Mouse (Mus musculus) midbrain, postnatal 0 days (tissue): ENCODE measurements around the gene Tnfrsf1a. TPM values are rescaled to one million over a fixed set of nuclear protein-coding genes. Genes with fewer than 3 reads are reported as not detected.

Source experiments
- ATAC-seq: fragments of 200-750 bp; cut with Nextera tagmentation; 2 replicates; pipeline ENCODE4 v1.8.0; 2017; ENCODE audit warnings: moderate number of reproducible peaks, mild to moderate bottlenecking, moderate TSS enrichment, moderate library complexity; ENCODE audit not compliant: low FRiP score
- DNase-seq: peaks from one replicate; pipeline ENCODE4 v3.0.0-alpha.2; 2015; ENCODE audit warnings: low spot score
- H3K27ac ChIP-seq: fragments of 300-500 bp; sonication (generic); 2 replicates; pipeline ENCODE4 v1.5.1; 2014; ENCODE audit warnings: low read depth, mild to moderate bottlenecking, low read length, mixed read lengths
- H3K27me3 ChIP-seq: fragments of 300-500 bp; sonication (generic); 2 replicates; pipeline ENCODE4 v1.6.1; 2014; ENCODE audit warnings: low read length, control low read depth, mixed read lengths; ENCODE audit not compliant: insufficient read depth
- H3K36me3 ChIP-seq: fragments of 300-500 bp; sonication (generic); 2 replicates; pipeline ENCODE4 v1.6.1; 2014; ENCODE audit warnings: low read length, control low read depth, mixed read lengths; ENCODE audit not compliant: insufficient read depth
- H3K4me1 ChIP-seq: fragments of 300-500 bp; sonication (generic); 2 replicates; pipeline ENCODE4 v1.6.1; 2014; ENCODE audit warnings: mild to moderate bottlenecking, control low read depth, antibody characterized with exemption, low read length, mixed read lengths; ENCODE audit not compliant: insufficient read depth
- H3K4me2 ChIP-seq: fragments of 300-500 bp; sonication (generic); 2 replicates; pipeline ENCODE4 v1.6.1; 2014; ENCODE audit warnings: low read depth, mild to moderate bottlenecking, low read length, mixed read lengths; ENCODE audit not compliant: poor library complexity, severe bottlenecking
- H3K4me3 ChIP-seq: fragments of 300-500 bp; sonication (generic); 2 replicates; pipeline ENCODE4 v1.5.1; 2014; ENCODE audit warnings: low read depth, mild to moderate bottlenecking, low read length, moderate library complexity
- H3K9ac ChIP-seq: fragments of 300-500 bp; sonication (generic); replicated peaks from 2 replicates; pipeline ENCODE4 v1.6.1; 2014; ENCODE audit warnings: mild to moderate bottlenecking, low read length, moderate library complexity, mixed read lengths; ENCODE audit not compliant: poor library complexity, severe bottlenecking
- H3K9me3 ChIP-seq: fragments of 300-500 bp; sonication (generic); 2 replicates; pipeline ENCODE4 v1.6.1; 2016; ENCODE audit warnings: low read length, control low read depth
- CTCF ChIP-seq: IDR thresholded peaks from 2 replicates; pipeline ENCODE4 v1.5.1; 2016; ENCODE audit warnings: antibody characterized with exemption, mild to moderate bottlenecking
- WGBS: fragments of 180-500 bp; shearing (Covaris S2); extraction: QIAGEN DNeasy Blood & Tissue Kit; methylation state at CpG from one replicate; pipeline ENCODE4 v1.1.7; 2014; 5-methylcytosine and 5-hydroxymethylcytosine counted together
- polyA plus RNA-seq: library from polyadenylated mRNA; unstranded; fragments of >200 nt; fragmentation: Nextera tagmentation; extraction: Ambion mirVana; gene quantifications from 2 replicates; pipeline ENCODE4 v1.2.1, GENCODE M21; 2015
- total RNA-seq: library from RNA; depleted of rRNA; stranded (reverse); fragments of >200 nt; gene quantifications from 2 replicates; pipeline ENCODE4 v1.2.3, GENCODE M21; 2014; rRNA removed

Tnfrsf1a gene
- total and polyA plus RNA-seq, 2 experiments from 2014 or later: 10.4 to 15.9 TPM

DNA sequence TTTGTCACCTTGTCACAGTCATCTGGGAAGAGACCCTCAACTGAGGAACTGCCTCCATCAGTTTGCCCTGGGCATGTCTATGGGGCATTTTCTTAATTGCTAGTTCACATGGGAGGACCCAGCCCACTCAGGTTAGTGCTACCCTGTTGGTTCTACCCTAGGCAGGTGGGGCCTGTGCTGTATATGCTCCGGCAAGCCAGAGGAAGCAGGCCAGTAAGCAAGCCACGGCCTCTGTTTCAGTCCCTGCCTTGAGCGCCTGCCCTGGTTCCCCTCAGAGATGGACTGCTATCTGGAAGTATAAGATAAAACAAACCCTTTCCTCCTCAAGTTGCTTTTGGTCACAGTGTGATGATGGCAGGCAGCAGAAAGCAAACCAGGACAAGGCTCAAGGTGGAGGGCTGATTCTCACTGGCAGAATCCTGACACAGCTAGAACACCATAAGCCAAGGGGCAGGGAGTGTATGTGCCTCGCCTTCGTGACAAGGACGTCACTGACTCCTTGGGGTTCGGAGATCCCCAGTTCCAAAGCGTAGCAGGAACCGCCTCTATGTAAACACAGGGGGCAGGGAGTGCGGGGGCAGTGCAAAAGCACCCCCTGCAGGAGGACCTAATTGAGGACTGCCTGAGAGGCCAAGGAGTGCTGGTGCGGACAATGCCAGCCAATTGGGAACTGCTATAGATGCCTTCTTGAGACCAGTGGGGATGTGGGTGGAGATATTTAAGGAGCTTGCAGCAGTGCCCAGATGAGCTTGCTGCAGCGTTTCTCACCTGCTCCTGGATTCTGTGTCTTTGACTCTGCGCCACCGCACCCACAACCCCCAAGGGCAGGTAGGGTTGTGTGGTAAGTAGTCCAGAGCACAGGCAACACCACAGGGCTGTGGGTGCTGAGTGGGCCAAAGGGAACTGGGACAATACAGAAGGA is 56.6 kb downstream of the Tnfrsf1a start:
- Histone ChIP-seq H3K4me2 (no peak overlapping the region), H3K27ac (no peak overlapping the region), H3K36me3 (no peaks in the 10 kb centered on the region), H3K4me1 (no peaks in the 10 kb centered on the region), H3K9ac (no peak overlapping the region), H3K4me3 (no peak overlapping the region), H3K9me3 (no peaks in the 10 kb centered on the region), H3K27me3 (no peaks in the 10 kb centered on the region)
- DNase-seq: no peak
- ATAC-seq: no peak
- WGBS: 65% methylated on average over 14 of the region's 14 CpGs
- TF ChIP-seq CTCF: no peak

DNA sequence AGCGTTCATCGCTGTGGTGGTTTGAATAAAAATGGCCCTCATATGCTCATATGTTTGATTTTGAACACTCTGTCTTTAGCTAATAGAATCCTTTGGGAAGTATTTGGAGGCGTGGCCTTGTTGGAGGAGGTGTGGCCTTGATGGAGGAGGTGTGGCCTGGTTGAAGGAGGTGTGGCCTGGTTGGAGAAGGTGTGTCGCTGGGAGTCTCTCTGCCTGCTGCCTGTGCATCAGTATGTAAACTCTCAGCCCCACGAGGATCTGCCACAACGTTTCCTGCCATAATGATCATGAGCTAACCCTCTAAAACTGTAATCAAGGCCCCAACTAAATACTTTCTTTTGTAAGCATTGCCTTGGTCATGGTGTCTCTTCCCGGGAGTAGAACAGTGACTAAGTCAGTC is 58.1 kb downstream of the Tnfrsf1a start:
- DNase-seq (no peak), ATAC-seq (no peak)
- Histone ChIP-seq H3K27ac (no peak overlapping the region), H3K9me3 (no peaks in the 10 kb centered on the region), H3K4me3 (no peak overlapping the region), H3K4me2 (no peak overlapping the region), H3K27me3 (no peaks in the 10 kb centered on the region), H3K36me3 (no peaks in the 10 kb centered on the region), H3K4me1 (no peaks in the 10 kb centered on the region), H3K9ac (no peak overlapping the region)
- WGBS: 84% methylated on average over 7 of the region's 7 CpGs
- TF ChIP-seq CTCF: no peak

DNA sequence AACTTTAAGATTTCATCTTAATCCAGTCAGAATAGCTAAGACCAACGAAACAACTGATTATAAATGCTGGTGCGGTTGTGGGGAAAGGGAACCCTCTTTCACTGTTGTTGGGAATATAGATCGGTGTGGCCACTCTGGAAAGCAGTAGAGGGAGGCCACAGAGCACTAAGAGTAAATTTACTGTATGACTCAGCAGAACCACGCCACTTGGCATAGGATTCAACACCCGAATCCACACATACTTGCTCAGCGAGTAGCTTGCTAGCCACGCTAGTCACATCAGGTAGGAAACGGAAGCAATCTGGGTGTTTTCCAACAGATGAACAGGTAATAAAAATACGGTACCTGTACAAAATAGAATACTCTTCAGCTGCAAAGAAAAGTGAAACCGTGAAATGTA is 58.5 kb downstream of the Tnfrsf1a start:
- H3K4me1 ChIP-seq: no peaks in the 10 kb centered on the region
- no peak overlapping the region for H3K4me2 ChIP-seq
- no peak for TF ChIP-seq CTCF
- no peak overlapping the region for H3K27ac ChIP-seq
- 92% methylated on average over 10 of the region's 10 CpGs for WGBS
- ATAC-seq: no peak
- DNase-seq: no peak
- no peaks in the 10 kb centered on the region for H3K9me3 ChIP-seq
- H3K9ac ChIP-seq: no peak overlapping the region
- H3K36me3 ChIP-seq: no peaks in the 10 kb centered on the region
- no peak overlapping the region for H3K4me3 ChIP-seq
- no peaks in the 10 kb centered on the region for H3K27me3 ChIP-seq

DNA sequence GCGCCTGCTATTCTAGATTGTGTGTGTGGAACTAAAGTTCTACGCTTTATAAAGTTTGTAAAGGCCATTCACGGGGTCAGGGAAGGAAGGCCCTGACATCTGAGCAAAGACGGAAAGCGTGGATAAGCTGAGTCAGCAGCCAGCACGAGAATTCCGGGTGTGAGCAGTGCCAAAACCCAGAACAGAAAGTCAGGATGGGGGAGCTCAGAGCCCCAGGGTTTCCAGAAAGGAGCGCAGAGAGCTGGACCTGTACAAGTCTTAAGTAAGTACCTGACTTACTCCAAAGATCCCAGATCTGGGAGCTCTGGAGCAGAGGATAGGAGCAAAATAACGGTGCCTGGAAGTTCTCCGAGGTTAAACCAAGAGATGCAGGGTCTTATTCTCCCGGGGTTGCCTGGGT is 61.4 kb downstream of the Tnfrsf1a start:
- TF ChIP-seq CTCF: no peak
- DNase-seq: no peak
- Histone ChIP-seq H3K9ac (no peak overlapping the region), H3K4me2 (no peak overlapping the region), H3K36me3 (no peaks in the 10 kb centered on the region), H3K9me3 (no peaks in the 10 kb centered on the region), H3K27me3 (no peaks in the 10 kb centered on the region), H3K4me1 (no peaks in the 10 kb centered on the region), H3K27ac (no peak overlapping the region), H3K4me3 (no peak overlapping the region)
- ATAC-seq: no peak
- 69% methylated on average over 11 of the region's 11 CpGs for WGBS

DNA sequence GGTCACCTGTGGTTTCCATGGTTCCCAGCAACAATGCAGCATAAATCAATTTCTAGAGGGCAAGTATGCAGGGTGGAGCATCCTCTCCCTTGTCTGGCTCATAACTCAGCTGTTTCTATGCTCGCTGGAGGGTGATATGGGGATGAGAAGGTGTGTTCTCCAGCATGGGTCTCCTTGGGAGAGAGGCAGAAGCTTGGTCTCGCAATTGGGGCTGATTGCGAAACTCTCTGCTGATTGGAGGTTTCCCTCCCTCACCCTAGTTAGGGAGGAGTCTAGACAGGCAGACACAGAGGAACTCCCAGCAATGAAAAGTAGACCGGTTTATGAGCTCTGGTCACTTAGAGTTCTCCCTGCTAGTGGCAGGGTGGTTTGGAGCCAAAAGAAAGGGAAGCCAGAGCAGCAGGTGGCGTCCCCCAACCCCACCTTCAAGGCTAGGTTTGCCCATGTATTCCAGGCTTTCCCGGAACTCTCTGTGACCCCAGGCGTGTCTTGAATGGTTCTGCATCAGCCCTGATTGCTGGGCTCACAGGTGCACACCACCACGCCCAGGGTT is 61.9 kb downstream of the Tnfrsf1a start:
- Histone ChIP-seq H3K27me3 (no peaks in the 10 kb centered on the region), H3K9me3 (no peaks in the 10 kb centered on the region), H3K9ac (no peak overlapping the region), H3K36me3 (no peaks in the 10 kb centered on the region), H3K27ac (no peak overlapping the region), H3K4me2 (no peak overlapping the region), H3K4me3 (no peak overlapping the region), H3K4me1 (no peaks in the 10 kb centered on the region)
- DNase-seq (no peak), ATAC-seq (no peak)
- TF ChIP-seq CTCF: no peak
- WGBS: 68% methylated on average over 8 of the region's 8 CpGs

DNA sequence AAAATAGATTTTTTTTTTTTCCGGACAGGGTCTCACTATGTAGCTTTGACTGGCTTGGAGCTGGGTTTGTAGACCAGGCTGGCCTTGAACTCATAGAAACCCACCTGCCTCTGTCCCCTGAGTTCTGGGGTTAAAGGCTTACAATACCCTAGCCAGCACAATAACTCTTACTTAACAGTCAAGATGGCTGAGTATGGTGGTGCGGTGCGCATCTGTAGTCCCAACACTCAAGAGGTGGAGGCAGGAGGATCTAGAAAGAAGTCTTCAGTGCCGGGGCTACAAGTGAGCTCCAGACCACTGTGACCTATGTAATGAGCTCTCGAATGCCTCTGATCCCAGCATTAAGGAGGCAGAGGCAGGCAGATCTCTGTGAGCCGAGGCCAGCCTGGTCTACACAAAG is 62.5 kb downstream of the Tnfrsf1a start:
- Histone ChIP-seq H3K4me2 (no peak overlapping the region), H3K27ac (no peak overlapping the region), H3K27me3 (no peaks in the 10 kb centered on the region), H3K4me3 (no peak overlapping the region), H3K9ac (no peak overlapping the region), H3K9me3 (no peaks in the 10 kb centered on the region), H3K4me1 (no peaks in the 10 kb centered on the region), H3K36me3 (no peaks in the 10 kb centered on the region)
- 93% methylated on average over 6 of the region's 6 CpGs for WGBS
- TF ChIP-seq CTCF: no peak
- DNase-seq (no peak), ATAC-seq (no peak)

Other genes starting within 250 kb of the Tnfrsf1a start
- 34.5 and 45.8 TPM in 2 replicates for gene Nop2, start 217.5 kb upstream of the Tnfrsf1a start, total RNA-seq
- gene Nop2, start 217.5 kb upstream of the Tnfrsf1a start, polyA plus RNA-seq: 41.4 and 42.6 TPM in 2 replicates
- 33.3 and 33.9 TPM in 2 replicates for gene Iffo1, start 204.1 kb upstream of the Tnfrsf1a start, total RNA-seq
- 19.0 and 20.4 TPM in 2 replicates for gene Iffo1, start 204.1 kb upstream of the Tnfrsf1a start, polyA plus RNA-seq
- gene Gapdh, start 182.9 kb upstream of the Tnfrsf1a start, total RNA-seq: 2,678 and 3,049 TPM in 2 replicates
- gene Gapdh, start 182.9 kb upstream of the Tnfrsf1a start, polyA plus RNA-seq: 1,705 and 1,726 TPM in 2 replicates
- 29.8 and 33.7 TPM in 2 replicates for gene Ncapd2, start 157.7 kb upstream of the Tnfrsf1a start, total RNA-seq
- gene Ncapd2, start 157.7 kb upstream of the Tnfrsf1a start, polyA plus RNA-seq: 18.4 and 21.0 TPM in 2 replicates
- gene Mrpl51, start 157.6 kb upstream of the Tnfrsf1a start, total RNA-seq: 23.3 and 48.2 TPM in 2 replicates
- gene Mrpl51, start 157.6 kb upstream of the Tnfrsf1a start, polyA plus RNA-seq: 136 and 145 TPM in 2 replicates
- gene Vamp1, start 133.8 kb upstream of the Tnfrsf1a start, total RNA-seq: 42.7 and 47.6 TPM in 2 replicates
- 40.5 and 46.0 TPM in 2 replicates for gene Vamp1, start 133.8 kb upstream of the Tnfrsf1a start, polyA plus RNA-seq
- gene Tapbpl, start 117.5 kb upstream of the Tnfrsf1a start, total RNA-seq: 4.7 and 6.2 TPM in 2 replicates
- 9.0 and 9.7 TPM in 2 replicates for gene Tapbpl, start 117.5 kb upstream of the Tnfrsf1a start, polyA plus RNA-seq
- not detected in 2 replicates for gene Cd27, start 112.4 kb upstream of the Tnfrsf1a start, total RNA-seq
- gene Cd27, start 112.4 kb upstream of the Tnfrsf1a start, polyA plus RNA-seq: 0.70 TPM in 1 of 2 replicates, not detected in the other
- gene Tuba3a, start 63.3 kb upstream of the Tnfrsf1a start, total RNA-seq: not detected in 2 replicates
- gene Tuba3a, start 63.3 kb upstream of the Tnfrsf1a start, polyA plus RNA-seq: not detected in 2 replicates
- gene Ltbr, start 35.5 kb upstream of the Tnfrsf1a start, total RNA-seq: 24.4 TPM in 2 replicates
- gene Ltbr, start 35.5 kb upstream of the Tnfrsf1a start, polyA plus RNA-seq: 14.5 and 15.7 TPM in 2 replicates
- 1.5 and 1.8 TPM in 2 replicates for gene Scnn1a, start 28.7 kb upstream of the Tnfrsf1a start, total RNA-seq
- gene Scnn1a, start 28.7 kb upstream of the Tnfrsf1a start, polyA plus RNA-seq: 1.8 TPM in 2 replicates
- gene Plekhg6, start 31.4 kb downstream of the Tnfrsf1a start, total RNA-seq: 0.22 and 0.24 TPM in 2 replicates
- gene Plekhg6, start 31.4 kb downstream of the Tnfrsf1a start, polyA plus RNA-seq: 0.35 and 0.54 TPM in 2 replicates
- 40.3 and 49.1 TPM in 2 replicates for gene Cd9, start 145.4 kb downstream of the Tnfrsf1a start, total RNA-seq
- 105 and 118 TPM in 2 replicates for gene Cd9, start 145.4 kb downstream of the Tnfrsf1a start, polyA plus RNA-seq
- gene Vwf, start 197.4 kb downstream of the Tnfrsf1a start, total RNA-seq: 36.2 and 36.7 TPM in 2 replicates
- 15.8 and 16.6 TPM in 2 replicates for gene Vwf, start 197.4 kb downstream of the Tnfrsf1a start, polyA plus RNA-seq